Mouse (Mus musculus): ENCODE measurements at regions not wholly inside any gene's neighbourhood (a gene's known extent, or its start where the extent isn't known, plus 50 kb on each side); places are given as distances from the start of the nearest gene placed in this dataset.

GRCm38 (mm10) chr16:50671170-50671569, 80.2 kb upstream of the Ccdc54 start:
- TF ChIP-seq CTCF (IDR thresholded peaks at IDR 0.05) (no peak), EP300 (IDR thresholded peaks at IDR 0.05) (no peak)
